Mouse (Mus musculus) embryonic facial prominence, embryonic 14.5 days (tissue): ENCODE results near the gene Ing5. TPM values are rescaled to one million over a fixed set of nuclear protein-coding genes. Genes with fewer than 3 reads are reported as not detected.

ENCODE experiments used
- polyA plus RNA-seq: library from polyadenylated mRNA; unstranded; fragments of >200 nt; fragmentation: Nextera tagmentation; extraction: Ambion mirVana; gene quantifications from 2 replicates; pipeline ENCODE4 v1.2.1, GENCODE M21; 2014

Gene Ing5
- polyA plus RNA-seq, 1 experiment from 2014 or later, result 12.4 TPM

Other genes starting within 250 kb of the Ing5 start
- 190 and 200 TPM in 2 replicates for gene Stk25, start 145.3 kb upstream of the Ing5 start, polyA plus RNA-seq
- gene Bok, start 118.3 kb upstream of the Ing5 start, polyA plus RNA-seq, result 38.7 and 42.8 TPM in 2 replicates
- 81.7 and 84.8 TPM in 2 replicates for gene Atg4b, start 52.5 kb upstream of the Ing5 start, polyA plus RNA-seq
- gene Thap4, start 49.1 kb upstream of the Ing5 start, polyA plus RNA-seq, result 44.9 and 45.8 TPM in 2 replicates
- gene Dtymk, start 2.0 kb upstream of the Ing5 start, polyA plus RNA-seq, result 214 and 218 TPM in 2 replicates
- gene D2hgdh, start 20.9 kb downstream of the Ing5 start, polyA plus RNA-seq, result 10.7 and 14.3 TPM in 2 replicates
- 0.71 TPM in 1 of 2 replicates, not detected in the other for gene Gal3st2, start 57.3 kb downstream of the Ing5 start, polyA plus RNA-seq
- gene Gal3st2b, start 114.3 kb downstream of the Ing5 start, polyA plus RNA-seq, result 0.25 TPM in 1 of 2 replicates, not detected in the other
- 0.04 TPM in 1 of 2 replicates, not detected in the other for gene Gal3st2c, start 186.5 kb downstream of the Ing5 start, polyA plus RNA-seq
- gene Neu4, start 216.5 kb downstream of the Ing5 start, polyA plus RNA-seq, result not detected in 2 replicates
- gene Pdcd1, start 248.6 kb downstream of the Ing5 start, polyA plus RNA-seq, result 0.25 TPM in 1 of 2 replicates, not detected in the other